Mouse (Mus musculus): ENCODE results near the gene Coq3.

DNA sequence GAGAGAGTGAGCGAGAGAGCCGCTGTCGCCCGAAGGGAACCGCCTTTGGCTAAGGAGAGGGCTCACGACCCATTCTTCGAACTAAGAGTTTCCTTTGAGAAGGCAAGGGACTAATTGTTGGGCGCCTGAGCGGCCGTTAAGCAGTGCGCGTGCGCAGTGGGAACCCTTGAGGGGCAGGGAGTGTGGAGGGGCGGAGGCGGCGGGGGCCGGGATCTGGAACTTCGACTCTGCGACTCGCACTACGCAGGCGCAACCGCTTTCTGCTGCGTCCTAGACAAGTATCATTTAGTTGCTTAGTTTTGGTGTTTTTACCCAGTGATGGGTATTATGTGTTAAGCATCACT lies 31.2 kb upstream of the Coq3 start:
- no peak for TF ChIP-seq POLR2A (IDR thresholded peaks at IDR 0.05; ENCODE audit: borderline replicate concordance, control insufficient read depth, low read depth, low read length)
- no peak for TF ChIP-seq CTCF (IDR thresholded peaks at IDR 0.05; ENCODE audit: control insufficient read depth, insufficient read depth, low read length)

Data from bone marrow, adult 2 months (tissue).